Mouse (Mus musculus) lung, adult 2 months (tissue): ENCODE measurements around the gene Hspbap1.

Source experiments
- CTCF ChIP-seq: fragments of 200-500 bp; IDR thresholded peaks from 2 replicates; pipeline ENCODE4 v1.5.1; 2011; ENCODE audit warnings: mild to moderate bottlenecking, low read length, control low read depth; ENCODE audit not compliant: insufficient read depth
- POLR2A ChIP-seq: fragments of 200-500 bp; IDR thresholded peaks from 2 replicates; pipeline ENCODE4 v1.6.1; 2011; ENCODE audit warnings: low read depth, mild to moderate bottlenecking, control low read depth, low read length, borderline replicate concordance; ENCODE audit errors: extremely low read depth

DNA sequence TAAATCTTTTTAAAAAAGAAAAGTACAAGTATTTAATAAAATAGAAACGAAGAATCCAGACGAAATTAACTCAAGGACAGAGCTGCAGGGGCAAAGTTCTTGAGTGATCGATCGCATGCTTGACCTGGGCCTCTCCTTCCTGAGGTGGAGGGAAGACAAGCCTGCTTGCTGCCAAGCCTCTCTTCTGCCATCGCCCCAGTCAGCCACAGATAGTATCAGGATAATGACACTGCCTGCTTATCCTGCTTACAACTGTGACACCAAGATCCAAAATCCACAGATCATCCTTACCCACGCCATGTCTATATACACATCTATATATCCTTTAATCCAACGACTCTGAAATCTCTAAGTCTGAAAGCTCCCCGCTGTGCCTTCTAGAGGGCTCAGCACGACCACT, 13.5 kb upstream of the Hspbap1 start:
- no peak for TF ChIP-seq POLR2A
- TF ChIP-seq CTCF = no peak
